Mouse (Mus musculus) kidney, adult 2 months (tissue): Measurements from ENCODE around the gene Gm10337. TPM values are rescaled to one million over a fixed set of nuclear protein-coding genes. Genes with fewer than 3 reads are reported as not detected.

ENCODE experiments used
- DNase-seq: peaks from one replicate; pipeline ENCODE4 v3.0.0; 2021
- H3K27ac ChIP-seq: fragments of 200-500 bp; 2 replicates; pipeline ENCODE4 v1.5.1; 2012; ENCODE audit warnings: low read depth, low read length, control low read depth, inconsistent platforms; ENCODE audit not compliant: insufficient read depth
- H3K27me3 ChIP-seq: fragments of 200-500 bp; replicated peaks from 2 replicates; pipeline ENCODE4 v1.6.1; 2012; ENCODE audit warnings: mild to moderate bottlenecking, moderate library complexity, low read length, inconsistent platforms; ENCODE audit not compliant: control insufficient read depth, insufficient read depth
- H3K36me3 ChIP-seq: fragments of 200-500 bp; 2 replicates; pipeline ENCODE4 v1.6.1; 2012; ENCODE audit warnings: mild to moderate bottlenecking, moderate library complexity, low read length, inconsistent platforms; ENCODE audit not compliant: control insufficient read depth, insufficient read depth
- H3K4me1 ChIP-seq: fragments of 200-500 bp; 2 replicates; pipeline ENCODE4 v1.6.1; 2011; ENCODE audit warnings: low read length; ENCODE audit not compliant: control insufficient read depth, insufficient read depth
- H3K4me3 ChIP-seq: fragments of 200-500 bp; 2 replicates; pipeline ENCODE4 v1.5.1; 2011; ENCODE audit warnings: mild to moderate bottlenecking, low read depth, low read length, control low read depth; ENCODE audit not compliant: insufficient read depth
- CTCF ChIP-seq: fragments of 200-500 bp; conservative IDR thresholded peaks from 2 replicates; pipeline ENCODE4 v1.5.1; 2011; ENCODE audit warnings: low read depth, mild to moderate bottlenecking, control low read depth, low read length, moderate library complexity, mixed read lengths; ENCODE audit not compliant: insufficient read depth, insufficient read length
- POLR2A ChIP-seq: fragments of 200-500 bp; IDR thresholded peaks from one replicate; pipeline ENCODE4 v1.6.1; 2011; ENCODE audit warnings: low read depth, low read length, control low read depth
- WGBS: fragments of 180-500 bp; shearing (Covaris S2); methylation state at CpG from one replicate; pipeline ENCODE4 v1.1.7; 2018; 5-methylcytosine and 5-hydroxymethylcytosine counted together
- polyA plus RNA-seq: library from polyadenylated mRNA; depleted of rRNA; stranded (reverse); fragments of >200 nt; gene quantifications from 2 replicates; pipeline ENCODE4 v1.2.3, GENCODE M21; 2012

Gene Gm10337
- polyA plus RNA-seq, 1 experiment = not detected

DNA sequence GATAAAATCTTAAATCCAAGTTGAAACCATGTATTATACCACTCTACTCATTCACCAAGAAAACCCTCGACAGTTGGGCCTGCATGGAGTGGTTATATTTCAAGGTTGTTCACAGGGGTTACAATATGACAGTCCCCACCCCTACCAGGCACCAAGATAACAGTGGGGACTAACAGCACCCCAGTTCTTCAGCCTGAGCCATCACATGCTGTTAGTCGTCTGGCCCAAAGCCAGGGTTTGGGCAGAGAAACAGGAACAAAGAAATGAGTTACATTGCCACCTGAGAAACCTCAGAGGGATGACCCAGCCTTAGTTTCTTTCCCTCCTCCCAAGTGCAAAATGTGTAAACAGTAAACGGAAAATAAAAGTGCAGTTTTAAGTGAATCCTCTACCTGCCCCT lies 4.2 kb upstream of the Gm10337 start:
- DNase-seq = no peak
- Histone ChIP-seq H3K27me3 (no peaks in the 10 kb centered on the region), H3K27ac (no peak overlapping the region), H3K4me3 (no peak overlapping the region), H3K4me1 (no peaks in the 10 kb centered on the region), H3K36me3 (peaks cover 11% of the 10 kb centered on the region)
- TF ChIP-seq CTCF (no peak), POLR2A (no peak)
- 56% methylated on average over 3 of the region's 3 CpGs for WGBS

DNA sequence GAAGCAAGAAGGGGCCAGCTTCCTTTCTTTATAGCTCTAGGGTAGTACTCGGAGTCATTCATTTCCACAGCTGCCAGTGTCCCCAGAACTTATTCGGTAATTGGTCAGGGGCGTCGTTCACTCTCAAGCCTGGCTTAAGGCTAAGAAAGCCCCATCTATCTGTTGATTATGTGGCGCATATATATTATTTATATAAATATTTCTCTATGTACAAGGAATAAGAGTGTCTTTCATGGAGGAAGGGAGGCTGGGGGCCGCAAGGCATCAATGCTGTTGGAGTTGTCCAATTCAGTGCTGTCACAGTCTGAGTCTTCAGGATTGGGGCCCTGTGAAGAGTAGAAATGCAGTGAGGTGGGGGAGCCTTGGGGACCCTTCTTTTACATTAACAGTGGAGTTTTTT lies 3.7 kb upstream of the Gm10337 start:
- no peak for DNase-seq
- Histone ChIP-seq H3K27me3 (no peaks in the 10 kb centered on the region), H3K4me1 (no peaks in the 10 kb centered on the region), H3K27ac (no peak overlapping the region), H3K4me3 (no peak overlapping the region), H3K36me3 (peaks cover 11% of the 10 kb centered on the region)
- 87% methylated on average over 6 of the region's 6 CpGs for WGBS
- TF ChIP-seq POLR2A (no peak), CTCF (no peak)

DNA sequence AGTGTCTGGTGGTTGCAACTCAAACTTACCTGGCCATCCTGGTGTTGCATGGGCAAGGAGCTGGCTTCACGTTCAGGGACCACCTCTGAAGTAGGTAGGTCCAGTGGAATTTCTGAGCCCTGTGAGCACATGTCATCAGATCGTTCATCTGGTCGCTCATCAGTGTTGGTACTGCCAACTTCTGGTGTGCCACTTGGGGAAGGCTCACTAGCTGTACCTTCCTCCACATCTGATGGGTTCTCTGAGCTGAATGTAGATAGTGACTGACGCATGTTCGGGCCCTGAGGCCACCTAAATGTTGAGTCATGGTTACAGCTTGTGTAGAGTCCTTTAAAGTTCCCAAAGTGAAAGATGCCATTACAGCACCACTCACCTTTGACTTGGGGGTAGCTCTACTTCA lies 3.0 kb upstream of the Gm10337 start:
- H3K4me3 ChIP-seq = no peak overlapping the region
- no peaks in the 10 kb centered on the region for H3K27me3 ChIP-seq
- DNase-seq = no peak
- H3K27ac ChIP-seq = no peak overlapping the region
- WGBS = 85% methylated on average over 5 of the region's 5 CpGs
- no peaks in the 10 kb centered on the region for H3K4me1 ChIP-seq
- H3K36me3 ChIP-seq = peaks cover 9% of the 10 kb centered on the region
- TF ChIP-seq POLR2A (no peak), CTCF (no peak)

DNA sequence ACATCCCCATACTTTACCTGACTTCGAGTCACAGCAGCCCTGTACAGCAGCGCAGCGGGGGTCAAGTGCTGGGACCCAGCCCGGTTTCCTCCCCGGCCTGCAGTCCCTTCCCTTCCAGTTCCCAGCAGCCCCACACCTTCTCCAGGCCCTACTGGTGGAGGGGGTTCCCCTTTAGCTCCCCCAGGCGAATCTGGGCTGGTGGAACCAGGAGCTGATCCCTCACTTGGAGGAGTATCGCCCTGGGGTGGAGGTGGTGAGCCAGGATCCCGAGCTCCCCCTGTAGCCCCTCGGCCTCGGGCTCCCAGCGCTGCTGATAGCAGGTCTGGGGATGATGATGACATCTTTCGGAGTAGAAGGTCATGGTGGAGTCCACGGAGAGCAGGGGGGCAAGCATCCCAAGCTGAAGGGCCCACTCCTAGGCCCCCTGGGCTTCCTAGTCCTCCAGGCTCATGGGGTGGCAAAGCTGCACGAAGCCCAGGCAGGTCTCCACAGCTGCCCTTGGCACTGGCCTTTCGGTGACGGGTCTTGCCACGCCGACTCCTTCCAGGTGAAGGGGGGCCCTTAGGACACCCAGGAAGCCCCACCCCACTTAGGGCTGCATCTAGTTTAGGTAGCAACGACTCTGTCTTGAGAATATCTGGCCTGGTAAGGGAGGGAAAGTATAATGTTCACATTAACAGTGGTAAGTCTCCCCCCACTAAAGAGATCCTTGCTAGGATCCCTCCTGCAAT lies 2.3 kb upstream of the Gm10337 start:
- Histone ChIP-seq H3K4me3 (no peak overlapping the region), H3K36me3 (peaks cover 9% of the 10 kb centered on the region), H3K27me3 (no peaks in the 10 kb centered on the region), H3K4me1 (no peaks in the 10 kb centered on the region), H3K27ac (no peak overlapping the region)
- 87% methylated on average over 19 of the region's 19 CpGs for WGBS
- no peak for DNase-seq
- no peak for TF ChIP-seq CTCF
- TF ChIP-seq POLR2A = no peak

DNA sequence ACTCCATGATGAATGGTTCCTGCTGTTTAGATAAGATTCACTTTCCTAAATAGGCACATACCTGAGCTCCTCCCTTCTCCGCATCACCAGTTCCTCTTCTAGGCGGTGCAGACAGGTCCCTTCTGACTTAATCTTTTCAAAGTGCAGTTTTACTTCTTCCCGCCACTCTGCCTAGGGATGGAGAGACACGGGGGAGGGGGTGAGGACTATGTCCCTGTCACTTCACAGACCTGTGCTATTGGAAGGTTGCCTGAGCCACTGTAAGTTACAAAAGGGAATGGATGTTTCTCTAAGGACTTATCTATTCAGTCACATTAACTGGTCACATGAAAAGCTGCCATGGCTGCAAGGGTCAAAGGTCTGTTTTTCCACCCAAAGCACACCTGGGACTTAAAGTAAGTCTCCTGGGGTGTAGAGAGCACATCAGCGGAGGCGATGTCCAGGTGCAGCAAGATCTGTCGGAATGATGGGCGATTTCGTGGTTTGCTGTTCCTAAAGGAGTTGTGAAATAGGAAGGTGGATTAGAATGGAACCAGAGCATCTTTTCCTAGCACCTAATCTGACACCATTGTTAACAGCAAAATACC lies 1.2 kb upstream of the Gm10337 start:
- 55% methylated on average over 9 of the region's 9 CpGs for WGBS
- no peak for TF ChIP-seq CTCF
- TF ChIP-seq POLR2A = no peak
- H3K4me1 ChIP-seq = no peaks in the 10 kb centered on the region
- H3K4me3 ChIP-seq = no peak overlapping the region
- peak; percentile 47 for DNase-seq
- H3K27me3 ChIP-seq = no peaks in the 10 kb centered on the region
- H3K36me3 ChIP-seq = peaks cover 9% of the 10 kb centered on the region
- H3K27ac ChIP-seq = no peak overlapping the region

DNA sequence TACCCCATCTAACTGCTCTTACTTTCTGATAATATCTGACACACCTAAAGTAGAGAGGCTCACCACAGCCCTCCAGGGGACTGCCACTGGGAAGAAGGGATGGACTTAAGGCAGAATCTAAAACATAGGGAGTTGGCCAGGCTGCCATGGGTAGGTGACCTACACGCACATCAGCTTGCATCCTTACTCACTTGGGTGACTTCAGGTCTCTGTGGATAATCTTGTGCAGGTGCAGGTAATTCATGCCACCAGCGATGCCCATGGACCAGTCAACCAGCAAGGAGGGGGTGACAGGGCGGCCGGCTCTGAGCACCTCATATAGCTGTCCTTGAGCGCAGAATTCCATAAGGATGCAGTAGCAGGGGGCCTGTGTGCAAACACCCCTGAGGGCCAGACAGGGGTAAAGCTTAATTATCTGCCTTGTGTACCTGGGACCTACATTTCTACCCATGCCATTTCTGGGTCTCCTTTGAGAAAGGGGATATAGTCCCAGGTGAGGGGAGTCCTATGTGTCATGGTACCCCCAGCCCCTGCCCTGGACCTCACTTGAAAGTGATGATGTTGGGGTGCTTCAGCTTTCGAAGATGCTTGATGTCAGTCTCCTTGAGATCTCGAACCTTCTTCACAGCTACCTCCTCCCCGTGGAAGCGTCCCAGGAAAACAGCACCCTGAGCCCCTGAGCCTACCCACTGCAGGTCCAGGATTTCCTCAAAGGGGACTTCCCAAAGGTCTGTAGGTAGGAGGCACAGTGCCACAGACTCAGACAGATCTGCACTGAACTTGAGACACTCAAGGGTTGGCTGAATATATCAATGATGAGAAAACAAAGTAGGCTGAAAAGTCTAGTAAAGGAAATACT lies 631 bp downstream of the Gm10337 start:
- no peak for DNase-seq
- no peak overlapping the region for H3K4me3 ChIP-seq
- H3K36me3 ChIP-seq = peaks cover 9% of the 10 kb centered on the region
- 85% methylated on average over 9 of the region's 9 CpGs for WGBS
- no peak overlapping the region for H3K27ac ChIP-seq
- TF ChIP-seq POLR2A = no peak
- TF ChIP-seq CTCF = no peak
- no peaks in the 10 kb centered on the region for H3K4me1 ChIP-seq
- H3K27me3 ChIP-seq = no peaks in the 10 kb centered on the region
